Mouse (Mus musculus) forebrain, embryonic 16.5 days (tissue): ENCODE measurements around the gene D17Wsu92e. TPM values are rescaled to one million over a fixed set of nuclear protein-coding genes. Genes with fewer than 3 reads are reported as not detected.
A peak's percentile ranks its signal among the peaks of the same experiment; 100 is the strongest.

Source experiments
- ATAC-seq: fragments of 200-750 bp; cut with Nextera tagmentation; 2 replicates; pipeline ENCODE4 v1.8.0; 2017; ENCODE audit warnings: mild to moderate bottlenecking, moderate library complexity
- H3K27ac ChIP-seq: fragments of 300-500 bp; sonication (generic); 2 replicates; pipeline ENCODE4 v1.5.1; 2014; ENCODE audit warnings: low read length, control low read depth
- H3K27me3 ChIP-seq: fragments of 300-500 bp; sonication (generic); replicated peaks from 2 replicates; pipeline ENCODE4 v1.6.1; 2014; ENCODE audit warnings: low read length; ENCODE audit not compliant: control insufficient read depth, insufficient read depth
- H3K36me3 ChIP-seq: fragments of 300-500 bp; sonication (generic); 2 replicates; pipeline ENCODE4 v1.6.1; 2014; ENCODE audit not compliant: control insufficient read depth, insufficient read depth
- H3K4me1 ChIP-seq: fragments of 300-500 bp; sonication (generic); replicated peaks from 2 replicates; pipeline ENCODE4 v1.6.1; 2014; ENCODE audit warnings: low read length; ENCODE audit not compliant: control insufficient read depth, insufficient read depth
- H3K4me2 ChIP-seq: fragments of 300-500 bp; sonication (generic); 2 replicates; pipeline ENCODE4 v1.6.1; 2014; ENCODE audit warnings: mild to moderate bottlenecking, low read length, control low read depth
- H3K4me3 ChIP-seq: fragments of 300-500 bp; sonication (generic); replicated peaks from 2 replicates; pipeline ENCODE4 v1.5.1; 2014; ENCODE audit warnings: mild to moderate bottlenecking, low read length, control low read depth
- H3K9ac ChIP-seq: fragments of 300-500 bp; sonication (generic); replicated peaks from 2 replicates; pipeline ENCODE4 v1.6.1; 2014; ENCODE audit warnings: low read depth, low read length, control low read depth
- H3K9me3 ChIP-seq: fragments of 300-500 bp; sonication (generic); 2 replicates; pipeline ENCODE4 v1.6.1; 2016; ENCODE audit warnings: low read length; ENCODE audit not compliant: control insufficient read depth
- WGBS: fragments of 180-500 bp; shearing (Covaris S2); extraction: QIAGEN DNeasy Blood & Tissue Kit; methylation state at CpG from one replicate; pipeline ENCODE4 v1.1.7; 2014; 5-methylcytosine and 5-hydroxymethylcytosine counted together
- polyA plus RNA-seq: library from polyadenylated mRNA; unstranded; fragments of >200 nt; fragmentation: Nextera tagmentation; extraction: Ambion mirVana; gene quantifications from 2 replicates; pipeline ENCODE4 v1.2.1, GENCODE M21; 2015

D17Wsu92e gene
- polyA plus RNA-seq, 1 experiment from 2014 or later = 11.9 TPM

DNA sequence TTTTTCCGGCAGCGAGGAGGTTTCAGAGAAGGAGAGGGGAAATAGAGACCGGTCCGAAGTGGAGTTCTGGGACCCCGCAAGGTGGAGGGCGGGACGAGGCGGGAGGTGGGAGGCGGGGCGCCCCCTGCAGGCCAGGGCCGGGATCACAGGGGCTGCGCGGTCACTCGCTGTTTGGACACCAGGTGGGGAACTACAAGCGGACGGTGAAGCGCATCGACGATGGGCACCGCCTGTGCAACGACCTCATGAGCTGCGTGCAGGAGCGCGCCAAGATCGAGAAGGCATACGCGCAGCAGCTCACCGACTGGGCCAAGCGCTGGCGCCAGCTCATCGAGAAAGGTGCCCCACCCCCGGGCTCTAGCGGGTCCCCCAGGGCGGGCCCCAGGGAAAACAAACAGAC is 117.9 kb downstream of the D17Wsu92e start:
- H3K27me3 ChIP-seq = no peaks in the 10 kb centered on the region
- peak overlapping the region; percentile 54 for H3K4me2 ChIP-seq
- under 1% methylated on average over 32 of the region's 34 CpGs for WGBS
- H3K4me1 ChIP-seq = peaks cover 5% of the 10 kb centered on the region
- H3K4me3 ChIP-seq = peak overlapping the region; percentile 28
- H3K9me3 ChIP-seq = no peaks in the 10 kb centered on the region
- H3K9ac ChIP-seq = peak overlapping the region; percentile 51
- H3K27ac ChIP-seq = no peak overlapping the region
- no peak for ATAC-seq
- H3K36me3 ChIP-seq = no peaks in the 10 kb centered on the region

DNA sequence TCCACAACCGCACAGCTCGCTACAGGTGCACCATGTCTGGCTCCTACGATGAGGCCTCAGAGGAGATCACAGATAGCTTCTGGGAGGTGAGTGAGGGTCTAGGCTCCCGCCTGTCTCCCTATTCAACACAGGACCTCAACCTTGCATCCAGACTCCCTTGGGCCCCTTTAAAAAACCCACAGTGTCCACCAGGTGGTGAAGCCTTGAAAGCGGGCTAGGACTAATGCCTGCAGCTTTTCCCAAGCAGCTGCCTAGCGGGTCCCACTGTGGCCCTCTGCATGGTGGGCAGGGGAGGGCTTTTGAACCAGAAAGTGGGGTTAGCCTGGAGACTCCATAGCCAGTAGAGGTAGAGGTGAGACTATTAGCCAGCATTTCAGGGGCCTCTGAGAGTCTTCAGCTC is 118.6 kb downstream of the D17Wsu92e start:
- no peaks in the 10 kb centered on the region for H3K27me3 ChIP-seq
- no peak overlapping the region for H3K27ac ChIP-seq
- no peak overlapping the region for H3K4me3 ChIP-seq
- no peak for ATAC-seq
- H3K9ac ChIP-seq = no peak overlapping the region
- peaks cover 5% of the 10 kb centered on the region for H3K4me1 ChIP-seq
- no peaks in the 10 kb centered on the region for H3K36me3 ChIP-seq
- WGBS = 76% methylated on average over 6 of the region's 6 CpGs
- H3K9me3 ChIP-seq = no peaks in the 10 kb centered on the region
- H3K4me2 ChIP-seq = no peak overlapping the region

Other genes starting within 250 kb of the D17Wsu92e start
- 272 and 293 TPM in 2 replicates for gene Nudt3, start 197.2 kb downstream of the D17Wsu92e start, polyA plus RNA-seq
- gene RPS10-NUDT3, start 185.4 kb downstream of the D17Wsu92e start, polyA plus RNA-seq = not detected in 2 replicates
- gene Rps10, start 184.0 kb downstream of the D17Wsu92e start, polyA plus RNA-seq = 467 and 512 TPM in 2 replicates
- gene Pacsin1, start 165.1 kb downstream of the D17Wsu92e start, polyA plus RNA-seq = 32.9 and 44.2 TPM in 2 replicates
- gene Spdef, start 91.7 kb downstream of the D17Wsu92e start, polyA plus RNA-seq = 0.27 and 0.70 TPM in 2 replicates
- 255 and 264 TPM in 2 replicates for gene Snrpc, start 17.5 kb upstream of the D17Wsu92e start, polyA plus RNA-seq
- gene Uhrf1bp1, start 35.8 kb upstream of the D17Wsu92e start, polyA plus RNA-seq = 6.6 and 6.8 TPM in 2 replicates
- gene Anks1, start 88.7 kb upstream of the D17Wsu92e start, polyA plus RNA-seq = 27.8 and 36.5 TPM in 2 replicates
- gene Taf11, start 89.2 kb upstream of the D17Wsu92e start, polyA plus RNA-seq = 67.1 and 72.7 TPM in 2 replicates